Mouse (Mus musculus) kidney, embryonic 16.5 days (tissue): ENCODE results near the gene Ramp2. TPM values are rescaled to one million over a fixed set of nuclear protein-coding genes. Genes with fewer than 3 reads are reported as not detected.

Experiments
- ATAC-seq: fragments of 200-750 bp; cut with Nextera tagmentation; 2 replicates; pipeline ENCODE4 v1.8.0; 2017; ENCODE audit warnings: moderate TSS enrichment; ENCODE audit not compliant: low FRiP score, low TSS enrichment
- H3K27ac ChIP-seq: fragments of 300-500 bp; sonication (generic); 2 replicates; pipeline ENCODE4 v1.5.1; 2014; ENCODE audit warnings: low read length
- H3K27me3 ChIP-seq: fragments of 300-500 bp; sonication (generic); 2 replicates; pipeline ENCODE4 v1.6.1; 2014; ENCODE audit warnings: low read length, control low read depth, mixed read lengths; ENCODE audit not compliant: insufficient read depth
- H3K36me3 ChIP-seq: fragments of 300-500 bp; sonication (generic); 2 replicates; pipeline ENCODE4 v1.6.1; 2014; ENCODE audit warnings: low read length, control low read depth, mixed read lengths; ENCODE audit not compliant: insufficient read depth
- H3K4me1 ChIP-seq: fragments of 300-500 bp; sonication (generic); 2 replicates; pipeline ENCODE4 v1.6.1; 2014; ENCODE audit warnings: low read length, control low read depth, mixed read lengths; ENCODE audit not compliant: insufficient read depth
- H3K4me2 ChIP-seq: fragments of 300-500 bp; sonication (generic); replicated peaks from 2 replicates; pipeline ENCODE4 v1.6.1; 2014; ENCODE audit warnings: low read depth, low read length
- H3K4me3 ChIP-seq: fragments of 300-500 bp; sonication (generic); 2 replicates; pipeline ENCODE4 v1.5.1; 2014; ENCODE audit warnings: mild to moderate bottlenecking, low read length
- H3K9ac ChIP-seq: fragments of 300-500 bp; sonication (generic); replicated peaks from 2 replicates; pipeline ENCODE4 v1.6.1; 2014; ENCODE audit warnings: low read length
- H3K9me3 ChIP-seq: fragments of 300-500 bp; sonication (generic); 2 replicates; pipeline ENCODE4 v1.6.1; 2016; ENCODE audit warnings: low read length, control low read depth
- WGBS: fragments of 180-500 bp; shearing (Covaris S2); extraction: QIAGEN DNeasy Blood & Tissue Kit; methylation state at CpG from one replicate; pipeline ENCODE4 v1.1.7; 2014; 5-methylcytosine and 5-hydroxymethylcytosine counted together
- polyA plus RNA-seq: library from polyadenylated mRNA; unstranded; fragments of >200 nt; fragmentation: Nextera tagmentation; extraction: Ambion mirVana; gene quantifications from 2 replicates; pipeline ENCODE4 v1.2.1, GENCODE M21; 2015

Ramp2 gene
- polyA plus RNA-seq, 1 experiment from 2014 or later: 246 TPM

DNA sequence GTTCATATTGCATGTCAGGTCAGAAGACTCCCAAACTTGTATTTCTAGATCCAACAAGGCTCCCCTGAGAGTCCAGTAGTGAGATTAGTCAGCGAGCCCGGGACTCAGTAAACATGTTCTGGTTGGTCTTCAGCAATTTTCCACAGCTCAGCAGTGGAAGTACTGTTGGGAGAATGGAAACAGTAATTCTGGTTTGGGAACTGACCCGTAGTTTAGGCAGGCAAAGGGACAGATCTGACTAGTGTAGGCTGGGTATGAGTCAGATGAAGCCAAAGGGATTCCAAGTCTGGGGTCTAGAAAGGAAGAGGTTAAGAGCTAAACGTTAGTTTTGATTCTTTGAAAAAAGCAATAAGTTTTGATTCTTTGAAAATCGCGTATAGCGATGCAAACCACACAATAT lies 7.1 kb downstream of the Ramp2 start:
- no peak for ATAC-seq
- Histone ChIP-seq H3K27me3 (no peaks in the 10 kb centered on the region), H3K4me3 (peak overlapping the region; percentile 96), H3K27ac (peak overlapping the region; percentile 96), H3K9me3 (no peaks in the 10 kb centered on the region), H3K4me1 (peaks cover 31% of the 10 kb centered on the region), H3K36me3 (peaks cover 10% of the 10 kb centered on the region), H3K4me2 (peak overlapping the region; percentile 95), H3K9ac (peak overlapping the region; percentile 96)
- 8% methylated on average over 7 of the region's 7 CpGs for WGBS

DNA sequence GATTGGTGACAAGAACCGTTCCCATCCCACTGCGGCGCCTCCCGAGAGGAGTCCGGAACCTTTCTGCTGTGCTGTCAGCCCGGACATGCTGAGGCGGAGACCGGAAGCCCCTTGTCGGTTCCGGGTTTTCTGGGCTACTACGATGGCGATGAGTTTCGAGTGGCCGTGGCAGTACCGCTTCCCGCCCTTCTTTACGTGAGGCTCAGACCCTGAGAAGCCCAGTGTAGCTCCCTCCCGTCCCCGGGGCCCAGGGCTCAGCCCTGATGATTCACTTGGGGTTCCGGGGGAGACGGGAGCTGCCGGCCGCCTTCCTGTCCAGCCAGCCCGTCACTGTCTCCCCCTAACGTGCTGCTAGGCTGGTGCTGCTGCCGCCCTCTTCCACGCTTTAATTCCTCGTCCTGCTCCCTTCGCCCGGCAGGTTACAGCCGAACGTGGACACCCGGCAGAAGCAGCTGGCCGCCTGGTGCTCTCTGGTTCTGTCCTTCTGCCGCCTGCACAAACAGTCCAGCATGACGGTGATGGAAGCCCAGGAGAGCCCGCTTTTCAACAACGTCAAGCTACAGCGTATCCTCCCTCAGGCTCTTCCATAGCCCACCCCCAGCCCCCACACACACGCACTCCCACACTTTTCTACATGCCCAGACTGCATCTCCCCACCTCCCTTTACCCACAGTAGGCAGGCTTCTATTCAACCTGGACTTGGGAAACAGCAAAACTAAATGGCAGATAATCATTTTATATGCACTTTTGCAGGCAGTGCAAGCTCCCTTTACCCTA lies 8.0 kb downstream of the Ramp2 start, which contains the start of gene Vps25:
Gene Vps25 (plus strand): TSS at position 95 of the 777 bp plus-strand sequence.
- Histone ChIP-seq H3K4me2 (peak within 1 kb of the TSS; percentile 95), H3K4me1 (peaks cover 35% of the 10 kb centered on the region), H3K36me3 (peaks cover 10% of the 10 kb centered on the region), H3K27ac (peak within 1 kb of the TSS; percentile 96), H3K4me3 (peak within 1 kb of the TSS; percentile 96), H3K27me3 (no peaks in the 10 kb centered on the region), H3K9ac (peak within 1 kb of the TSS; percentile 96), H3K9me3 (no peaks in the 10 kb centered on the region)
- peak; percentile 78 for ATAC-seq
- under 1% methylated on average over 40 of the region's 40 CpGs for WGBS

DNA sequence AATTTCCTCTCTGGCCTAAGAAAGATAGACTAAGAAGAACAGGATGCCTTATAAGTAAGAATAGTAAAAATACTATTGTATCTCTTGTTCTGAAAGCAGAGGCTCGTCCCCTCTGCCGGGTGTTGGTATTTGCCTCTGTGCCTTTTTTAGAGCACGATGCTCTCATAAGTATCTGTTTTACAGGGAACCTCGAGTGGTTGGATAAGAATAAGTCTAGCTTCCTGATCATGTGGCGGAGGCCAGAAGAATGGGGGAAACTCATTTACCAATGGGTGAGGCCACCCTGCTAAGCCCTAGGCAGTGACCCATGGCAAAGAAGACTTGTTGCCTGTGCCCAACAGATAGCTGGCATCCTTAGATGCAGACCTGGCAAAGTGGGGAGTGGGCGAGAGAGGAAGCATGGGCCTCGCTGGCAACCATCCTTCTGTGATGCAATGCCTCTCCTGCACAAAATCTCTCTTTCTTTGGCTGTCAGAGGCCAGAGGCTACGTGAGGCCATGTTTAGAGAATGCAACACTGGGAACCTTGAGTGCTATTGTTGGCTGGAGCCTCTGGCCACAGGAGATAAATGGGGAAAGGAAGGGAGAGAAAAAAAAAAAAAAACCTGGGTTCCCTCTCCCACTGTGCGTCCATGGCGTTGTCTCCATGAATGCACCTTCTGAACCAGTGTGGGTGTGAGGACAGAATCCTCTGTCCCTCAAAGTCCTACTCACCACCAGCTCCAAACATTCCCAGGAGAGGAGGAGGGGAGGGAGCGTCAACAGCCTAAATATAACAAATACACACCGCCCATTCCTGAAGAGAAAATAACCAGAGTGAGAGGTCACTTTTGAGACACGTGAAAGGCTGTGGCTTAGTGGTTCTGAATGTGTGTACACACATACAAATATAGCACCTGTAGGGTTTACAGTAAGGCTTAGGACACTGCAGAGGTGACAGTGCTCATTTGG lies 10.3 kb downstream of the Ramp2 start:
- ATAC-seq: no peak
- Histone ChIP-seq H3K36me3 (peaks cover 10% of the 10 kb centered on the region), H3K27ac (no peak overlapping the region), H3K4me2 (no peak overlapping the region), H3K9me3 (no peaks in the 10 kb centered on the region), H3K27me3 (no peaks in the 10 kb centered on the region), H3K9ac (no peak overlapping the region), H3K4me3 (no peak overlapping the region), H3K4me1 (peaks cover 56% of the 10 kb centered on the region)
- WGBS: 88% methylated on average over 13 of the region's 13 CpGs

DNA sequence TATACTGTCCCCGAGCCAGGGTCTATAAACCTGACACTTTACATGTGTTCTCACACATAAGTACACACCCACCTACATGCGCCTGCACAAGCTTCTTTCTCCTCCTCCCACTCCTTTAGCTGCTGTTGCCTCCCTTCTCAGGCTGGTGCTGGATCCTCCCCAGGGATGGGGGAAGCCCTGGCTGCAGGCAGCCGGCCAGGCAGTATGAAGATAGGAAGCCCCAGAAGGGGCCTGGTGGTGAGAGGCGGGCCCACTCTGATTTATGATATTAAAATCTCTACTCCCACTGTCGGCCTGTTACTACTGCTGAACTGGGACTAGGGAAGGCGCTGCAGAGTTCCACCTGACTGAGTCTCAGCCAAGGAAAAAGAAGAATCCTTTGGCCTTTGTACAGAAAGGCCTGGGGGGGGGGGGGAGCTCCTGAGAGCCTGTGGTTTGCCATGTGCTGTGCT lies 13.5 kb downstream of the Ramp2 start:
- WGBS: 6% methylated on average over 6 of the region's 6 CpGs

DNA sequence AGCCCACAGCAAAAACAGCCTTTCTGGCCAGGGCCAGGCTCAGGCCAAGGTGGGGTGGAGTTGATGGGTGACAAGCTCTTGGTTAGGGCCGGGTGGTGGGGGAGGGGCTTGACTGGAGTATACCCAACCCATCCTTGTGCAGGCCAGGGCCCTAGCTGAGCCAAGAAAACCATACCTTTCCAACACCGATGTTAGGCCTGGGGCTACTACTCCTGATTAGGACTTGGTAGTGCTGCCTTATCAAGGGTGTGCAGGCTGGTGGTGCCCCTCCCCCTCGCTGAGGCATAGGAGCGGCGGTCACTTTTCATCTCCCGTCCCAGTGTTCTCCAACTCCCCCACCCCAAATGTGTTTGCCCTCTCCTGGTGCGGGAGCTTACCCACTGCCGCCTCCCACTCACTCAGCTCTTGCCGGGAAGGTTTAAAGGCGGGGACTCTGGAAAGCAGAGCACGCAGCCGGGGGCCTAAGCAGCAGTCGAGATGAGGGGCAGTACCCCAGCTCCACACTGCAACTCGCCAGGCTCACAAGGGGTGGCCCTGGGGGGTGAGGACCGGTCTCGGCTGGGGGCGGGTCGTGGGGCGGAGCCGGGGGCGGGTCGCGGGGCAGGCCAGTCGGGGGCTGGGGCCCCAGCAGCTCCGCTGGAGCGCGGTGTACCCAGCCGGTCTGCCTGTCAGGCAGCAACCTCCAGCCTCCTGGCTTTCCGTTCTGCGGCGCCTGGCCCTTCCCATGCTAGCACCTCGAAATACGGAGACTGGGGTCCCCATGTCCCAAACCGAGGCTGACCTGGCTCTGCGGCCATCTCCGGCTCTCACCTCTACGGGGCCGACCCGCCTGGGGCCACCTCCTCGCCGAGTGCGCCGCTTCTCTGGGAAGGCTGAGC lies 14.4 kb downstream of the Ramp2 start, which contains the start of gene Wnk4:
Gene Wnk4 (plus strand): TSS at position 620 of the 878 bp plus-strand sequence.
- peak within 1 kb of the TSS; percentile 78 for H3K4me3 ChIP-seq
- peak within 1 kb of the TSS; percentile 98 for H3K4me2 ChIP-seq
- peak; percentile 86 for ATAC-seq
- H3K27me3 ChIP-seq: peaks cover 15% of the 10 kb centered on the region
- peak within 1 kb of the TSS; percentile 91 for H3K9ac ChIP-seq
- no peaks in the 10 kb centered on the region for H3K9me3 ChIP-seq
- peaks cover 71% of the 10 kb centered on the region for H3K4me1 ChIP-seq
- H3K36me3 ChIP-seq: peaks cover 10% of the 10 kb centered on the region
- WGBS: under 1% methylated on average over 38 of the region's 43 CpGs
- H3K27ac ChIP-seq: peak within 1 kb of the TSS; percentile 98

More for the DNA sequence above, 13.5 kb downstream of the Ramp2 start:
- Histone ChIP-seq H3K4me2 (peak overlapping the region; percentile 98), H3K4me1 (peaks cover 70% of the 10 kb centered on the region), H3K4me3 (peak overlapping the region; percentile 78), H3K27ac (peak overlapping the region; percentile 98), H3K36me3 (peaks cover 10% of the 10 kb centered on the region), H3K9me3 (no peaks in the 10 kb centered on the region), H3K9ac (peak overlapping the region; percentile 91), H3K27me3 (peaks cover 12% of the 10 kb centered on the region)
- peak; percentile 70 for ATAC-seq

DNA sequence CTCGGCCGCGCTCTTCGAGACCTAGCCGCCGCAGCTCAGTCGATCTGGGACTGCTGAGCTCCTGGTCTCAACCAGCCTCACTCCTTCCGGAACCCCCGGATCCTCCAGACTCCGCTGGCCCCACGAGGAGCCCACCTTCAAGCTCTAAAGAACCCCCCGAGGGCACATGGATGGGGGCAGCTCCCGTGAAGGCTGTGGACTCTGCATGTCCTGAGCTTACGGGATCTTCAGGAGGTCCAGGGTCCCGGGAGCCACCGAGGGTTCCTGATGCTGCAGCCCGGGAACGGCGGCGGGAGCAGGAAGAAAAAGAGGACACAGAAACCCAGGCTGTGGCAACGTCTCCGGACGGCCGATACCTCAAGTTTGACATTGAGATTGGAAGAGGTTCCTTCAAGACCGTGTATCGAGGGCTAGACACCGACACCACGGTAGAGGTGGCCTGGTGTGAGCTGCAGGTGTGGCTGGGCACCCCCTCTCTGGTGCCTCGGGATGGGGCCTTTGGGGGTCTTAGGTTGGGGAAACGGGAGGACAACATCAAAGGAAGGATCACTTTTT lies 15.1 kb downstream of the Ramp2 start:
- peak; percentile 29; the same call in 1 of the 2 replicates for ATAC-seq
- no peaks in the 10 kb centered on the region for H3K9me3 ChIP-seq
- H3K4me3 ChIP-seq: peak overlapping the region; percentile 78
- peaks cover 7% of the 10 kb centered on the region for H3K36me3 ChIP-seq
- peak overlapping the region; percentile 91 for H3K9ac ChIP-seq
- peaks cover 77% of the 10 kb centered on the region for H3K4me1 ChIP-seq
- H3K27me3 ChIP-seq: peaks cover 20% of the 10 kb centered on the region
- under 1% methylated on average over 30 of the region's 30 CpGs for WGBS
- peak overlapping the region; percentile 98 for H3K4me2 ChIP-seq
- peak overlapping the region; percentile 98 for H3K27ac ChIP-seq

DNA sequence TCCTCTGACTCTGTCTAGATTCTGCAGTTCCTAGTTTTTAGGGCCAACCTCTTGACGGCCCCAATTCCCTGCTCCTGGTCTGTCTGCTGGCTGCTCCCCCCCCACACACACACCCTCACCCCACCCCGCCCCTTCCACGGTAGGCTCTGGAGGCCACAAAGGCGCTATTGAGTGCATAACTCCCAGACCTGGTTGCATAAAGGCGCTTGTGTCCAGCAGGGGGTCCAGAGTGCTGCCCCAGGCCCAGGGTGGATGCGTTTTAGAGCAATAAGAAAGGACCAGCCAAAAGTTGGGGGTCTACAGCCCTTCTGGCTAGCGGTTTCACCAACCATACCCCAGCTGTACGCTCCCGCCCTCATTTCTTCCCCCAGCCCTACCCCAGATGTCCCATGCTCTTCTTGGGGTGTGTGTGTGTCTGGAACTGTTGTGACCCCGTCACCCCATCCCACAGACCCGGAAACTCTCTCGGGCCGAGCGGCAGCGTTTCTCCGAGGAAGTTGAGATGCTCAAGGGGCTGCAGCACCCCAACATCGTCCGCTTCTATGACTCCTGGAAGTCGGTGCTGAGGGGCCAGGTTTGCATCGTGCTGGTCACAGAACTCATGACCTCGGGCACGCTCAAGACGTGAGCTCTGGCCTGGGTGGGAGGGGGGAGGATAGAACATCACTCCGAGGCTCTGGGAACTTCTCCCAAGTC lies 16.6 kb downstream of the Ramp2 start:
- 5% methylated on average over 24 of the region's 24 CpGs for WGBS

DNA sequence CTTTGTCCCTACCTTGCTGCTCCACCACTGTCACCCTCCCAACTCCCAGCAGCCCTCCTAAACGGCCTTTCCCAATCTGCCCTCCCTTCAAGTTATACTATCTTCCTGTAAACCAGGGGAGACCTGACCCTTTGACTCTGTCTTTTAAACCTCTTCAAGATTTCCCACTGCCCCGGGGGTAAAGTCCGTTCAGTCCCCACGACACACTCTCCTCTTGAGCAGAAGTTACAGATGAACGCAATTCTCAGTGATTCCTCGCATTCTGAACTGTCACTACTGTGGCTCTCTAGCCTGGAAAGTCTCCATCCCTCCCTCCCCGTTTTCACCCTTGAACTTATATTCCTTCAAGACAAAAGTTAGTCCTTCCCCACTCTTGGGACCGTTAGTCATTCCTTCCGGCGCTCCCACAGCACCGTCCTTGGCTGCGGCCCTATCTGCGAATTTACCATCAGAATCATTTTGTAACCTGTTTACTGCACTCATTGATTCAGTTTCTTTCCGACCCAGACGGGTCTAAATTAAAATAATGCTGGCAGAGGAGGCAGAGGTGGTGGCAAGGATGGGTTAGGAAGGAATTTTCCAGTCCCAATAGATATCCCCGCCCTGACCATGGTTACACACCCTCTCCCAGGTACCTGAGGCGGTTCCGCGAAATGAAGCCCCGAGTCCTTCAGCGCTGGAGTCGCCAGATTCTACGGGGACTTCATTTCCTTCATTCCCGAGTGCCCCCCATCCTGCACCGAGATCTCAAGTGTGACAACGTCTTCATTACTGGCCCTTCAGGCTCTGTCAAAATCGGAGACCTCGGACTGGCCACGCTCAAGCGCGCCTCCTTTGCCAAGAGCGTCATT lies 17.5 kb downstream of the Ramp2 start:
- Histone ChIP-seq H3K36me3 (peaks cover 3% of the 10 kb centered on the region; the same call in 1 of the 2 replicates), H3K9me3 (no peaks in the 10 kb centered on the region), H3K27me3 (peaks cover 20% of the 10 kb centered on the region), H3K4me3 (peak overlapping the region; percentile 78), H3K9ac (peak overlapping the region; percentile 46; the same call in 1 of the 2 replicates), H3K4me2 (peak overlapping the region; percentile 98), H3K4me1 (peaks cover 67% of the 10 kb centered on the region), H3K27ac (no peak overlapping the region)
- 20% methylated on average over 32 of the region's 32 CpGs for WGBS
- no peak for ATAC-seq

More for the DNA sequence above, 16.6 kb downstream of the Ramp2 start:
- peaks cover 3% of the 10 kb centered on the region; the same call in 1 of the 2 replicates for H3K36me3 ChIP-seq
- H3K4me3 ChIP-seq: peak overlapping the region; percentile 78
- H3K9ac ChIP-seq: peak overlapping the region; percentile 48
- no peaks in the 10 kb centered on the region for H3K9me3 ChIP-seq
- peaks cover 76% of the 10 kb centered on the region for H3K4me1 ChIP-seq
- H3K27me3 ChIP-seq: peaks cover 20% of the 10 kb centered on the region
- peak overlapping the region; percentile 98 for H3K4me2 ChIP-seq
- no peak overlapping the region for H3K27ac ChIP-seq
- no peak for ATAC-seq
